Mouse (Mus musculus) ZHBTc4 (cell line): ENCODE results near the gene Prelid1.

Experiments used
- DNase-seq: peaks from one replicate; pipeline ENCODE4 v3.0.0-alpha.2; 2011; ENCODE audit warnings: low read depth, low spot score

The Prelid1 gene

DNA sequence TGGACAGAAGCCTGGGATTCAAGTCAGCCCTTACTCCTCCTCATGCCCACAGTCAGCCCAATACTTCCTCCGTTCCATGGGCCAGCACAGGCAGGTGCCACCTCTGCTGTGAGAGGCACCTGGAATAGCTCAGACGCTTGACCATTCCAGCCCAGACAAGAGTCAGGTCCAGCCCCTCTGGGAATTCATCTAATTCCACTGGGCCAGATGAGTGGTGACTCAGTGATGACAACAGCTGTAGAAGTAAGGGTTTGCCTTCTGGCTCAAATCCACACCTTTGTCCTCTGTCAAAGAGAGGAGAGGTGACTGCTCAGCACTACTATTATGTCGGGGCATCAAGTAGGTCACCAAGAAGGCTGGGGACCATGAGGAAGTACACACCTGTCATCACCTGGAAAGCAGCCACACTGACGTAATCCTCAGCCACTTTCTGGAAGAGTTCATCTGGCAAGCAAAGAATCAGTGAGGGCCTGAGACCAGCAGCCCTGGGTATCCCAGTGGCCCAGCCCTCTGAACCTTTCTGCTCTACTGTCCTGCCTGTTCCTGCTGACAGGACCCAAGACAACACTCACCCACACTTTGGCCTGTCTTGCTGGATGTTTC, at the start of gene Prelid1:
Prelid1 (plus strand) TSS at position 570 of the 603 bp plus-strand sequence.
- DNase-seq = no peak

DNA sequence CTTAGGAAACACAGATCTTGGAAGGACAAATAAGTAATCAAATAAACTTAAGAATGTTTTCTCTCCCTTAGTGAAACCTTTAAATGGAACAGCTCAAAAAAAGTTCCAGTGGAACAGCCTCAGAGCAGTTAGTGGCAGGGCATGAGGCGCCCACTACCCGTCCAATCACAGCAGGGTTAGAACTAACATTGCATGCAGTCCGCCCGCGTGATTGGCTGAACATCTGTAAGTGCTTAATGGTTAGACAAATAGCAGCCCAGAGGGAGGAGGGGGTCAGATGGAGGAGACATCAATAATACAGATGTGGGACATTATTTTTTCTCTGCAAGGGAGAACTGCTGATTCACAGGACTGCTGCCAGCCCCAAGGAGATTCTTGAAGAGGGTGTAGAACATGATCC, 43.1 kb upstream of the Prelid1 start:
- peak; percentile 64 for DNase-seq

DNA sequence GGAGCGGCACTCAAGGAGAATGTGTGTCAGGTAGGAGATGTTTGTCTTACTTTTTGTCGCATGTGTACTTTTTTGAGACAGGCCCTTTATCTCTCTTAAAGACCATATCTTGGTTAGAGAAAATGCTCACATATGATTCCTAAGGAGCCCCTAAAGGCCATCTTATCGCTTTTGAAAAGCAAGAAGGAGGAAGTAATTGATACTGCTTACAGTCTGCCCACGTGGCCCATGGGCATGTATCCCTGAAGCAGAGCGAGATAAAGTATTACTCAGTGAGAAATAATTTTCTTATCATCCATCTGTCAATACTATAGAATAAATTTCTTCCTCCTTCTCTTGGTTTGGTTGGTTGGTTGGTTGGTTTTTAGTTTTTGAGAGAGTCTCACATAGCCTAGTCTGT, 42.7 kb upstream of the Prelid1 start:
- no peak for DNase-seq

DNA sequence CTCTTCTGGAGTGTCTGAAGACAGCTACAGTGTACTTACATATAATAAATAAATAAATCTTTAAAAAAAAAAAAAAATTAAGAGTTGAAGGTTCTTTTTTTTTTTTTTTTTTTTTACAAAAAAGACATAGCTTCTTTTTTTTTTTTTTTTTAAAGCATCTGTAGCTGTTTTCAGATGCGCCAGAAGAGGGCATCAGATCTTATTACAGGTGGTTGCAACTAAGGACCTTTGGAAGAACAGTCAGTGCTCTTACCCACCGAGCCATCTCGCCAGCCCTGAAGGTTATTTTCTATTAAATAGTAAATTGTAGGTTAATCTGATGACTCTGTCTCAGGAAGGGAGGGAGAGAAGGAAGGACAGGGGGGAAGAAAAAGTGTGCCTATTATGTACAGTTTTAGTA, 31.4 kb upstream of the Prelid1 start:
- DNase-seq = peak; percentile 56

DNA sequence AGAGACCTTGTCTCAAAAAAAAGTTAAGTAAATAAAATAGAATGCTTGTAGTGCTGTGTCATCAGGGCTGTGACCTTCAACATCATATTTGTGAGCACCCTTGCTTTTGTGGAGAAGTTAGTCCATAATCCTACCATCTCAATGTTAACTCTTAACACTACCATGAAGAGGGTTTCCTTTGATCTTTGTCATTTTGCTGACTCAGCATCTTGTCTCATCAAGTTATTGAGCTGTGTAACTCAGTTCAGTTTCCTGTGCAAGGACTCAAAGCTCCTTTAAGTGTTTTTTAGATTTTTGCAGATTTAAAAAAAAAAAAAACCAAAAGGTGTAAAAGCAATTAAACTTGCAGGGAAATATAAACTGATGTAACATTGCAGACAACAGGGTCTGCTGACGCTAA, 23.5 kb upstream of the Prelid1 start:
- no peak for DNase-seq

DNA sequence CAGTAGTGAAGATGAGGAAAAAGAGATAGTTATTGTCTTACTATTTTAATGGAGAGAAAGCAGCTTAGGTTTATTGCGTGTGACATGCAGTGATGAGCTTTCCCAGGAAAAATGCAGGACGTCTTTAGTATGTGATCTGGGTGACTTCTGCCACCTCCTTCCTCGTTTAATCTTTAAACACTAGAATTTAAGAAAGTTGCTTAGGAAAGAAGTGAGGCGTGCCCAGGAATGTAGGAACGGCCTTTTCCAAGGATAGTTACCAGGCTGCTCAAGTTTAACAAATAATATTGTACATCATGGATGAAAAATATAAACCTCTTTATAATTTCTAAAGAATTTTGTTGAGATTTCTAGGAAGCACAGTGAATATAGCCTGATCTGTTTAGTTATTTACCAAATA, 19.4 kb upstream of the Prelid1 start:
- DNase-seq = no peak

DNA sequence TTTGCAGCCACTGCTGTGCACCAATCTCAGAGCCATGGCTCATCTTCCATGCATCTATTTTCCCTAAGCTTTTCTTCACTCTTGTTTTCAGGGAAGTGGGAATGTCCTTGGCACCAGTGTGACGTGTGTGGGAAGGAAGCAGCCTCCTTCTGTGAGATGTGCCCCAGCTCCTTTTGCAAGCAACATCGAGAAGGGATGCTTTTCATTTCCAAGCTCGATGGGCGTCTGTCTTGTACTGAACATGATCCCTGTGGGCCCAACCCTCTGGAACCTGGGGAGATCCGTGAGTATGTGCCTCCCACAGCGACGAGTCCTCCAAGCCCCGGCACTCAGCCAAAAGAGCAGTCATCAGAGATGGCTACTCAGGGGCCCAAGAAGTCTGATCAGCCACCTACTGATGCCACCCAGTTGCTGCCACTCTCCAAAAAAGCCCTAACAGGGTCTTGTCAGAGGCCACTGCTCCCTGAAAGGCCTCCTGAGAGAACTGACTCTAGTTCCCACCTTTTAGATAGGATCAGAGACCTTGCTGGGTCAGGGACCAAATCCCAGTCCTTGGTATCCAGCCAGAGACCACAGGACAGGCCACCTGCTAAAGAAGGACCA, 8.2 kb upstream of the Prelid1 start:
- DNase-seq = no peak

DNA sequence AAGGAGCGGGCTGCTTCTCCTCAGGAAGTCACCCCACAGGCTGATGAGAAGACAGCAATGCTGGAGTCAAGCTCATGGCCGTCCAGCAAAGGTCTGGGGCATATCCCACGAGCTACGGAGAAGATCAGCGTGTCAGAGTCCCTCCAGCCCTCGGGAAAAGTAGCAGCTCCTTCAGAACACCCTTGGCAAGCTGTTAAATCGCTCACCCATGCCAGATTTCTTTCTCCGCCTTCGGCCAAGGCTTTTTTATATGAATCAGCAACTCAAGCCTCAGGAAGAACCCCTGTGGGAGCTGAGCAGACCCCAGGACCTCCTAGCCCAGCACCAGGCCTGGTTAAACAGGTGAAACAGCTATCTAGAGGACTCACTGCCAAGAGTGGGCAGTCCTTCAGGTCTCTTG, 7.2 kb upstream of the Prelid1 start:
- DNase-seq = no peak

DNA sequence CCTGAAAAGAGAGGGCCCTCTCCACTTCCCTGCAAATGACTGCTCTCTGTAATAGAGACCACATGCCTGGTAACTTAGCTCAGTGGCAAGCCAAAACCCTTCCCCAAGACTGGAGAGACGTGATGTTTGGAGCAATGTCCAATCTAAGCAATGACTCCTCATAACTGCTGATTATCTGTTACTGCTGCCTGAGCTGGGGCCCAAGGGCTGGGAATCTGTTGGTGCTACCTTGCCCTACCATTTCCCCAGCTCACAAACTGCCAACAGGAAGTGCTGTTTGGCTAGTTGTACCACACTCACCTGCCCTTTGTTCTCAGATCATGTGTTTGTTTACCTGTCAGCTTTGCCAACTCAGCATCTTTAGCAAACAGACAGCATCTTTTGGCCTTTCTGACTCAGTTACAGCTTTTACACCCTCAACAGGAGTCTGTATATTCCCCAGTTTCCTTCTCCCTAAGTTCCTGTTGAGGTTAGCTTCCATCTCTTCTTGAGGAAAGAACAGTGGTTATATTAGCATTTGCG, 5.3 kb upstream of the Prelid1 start:
- no peak for DNase-seq

DNA sequence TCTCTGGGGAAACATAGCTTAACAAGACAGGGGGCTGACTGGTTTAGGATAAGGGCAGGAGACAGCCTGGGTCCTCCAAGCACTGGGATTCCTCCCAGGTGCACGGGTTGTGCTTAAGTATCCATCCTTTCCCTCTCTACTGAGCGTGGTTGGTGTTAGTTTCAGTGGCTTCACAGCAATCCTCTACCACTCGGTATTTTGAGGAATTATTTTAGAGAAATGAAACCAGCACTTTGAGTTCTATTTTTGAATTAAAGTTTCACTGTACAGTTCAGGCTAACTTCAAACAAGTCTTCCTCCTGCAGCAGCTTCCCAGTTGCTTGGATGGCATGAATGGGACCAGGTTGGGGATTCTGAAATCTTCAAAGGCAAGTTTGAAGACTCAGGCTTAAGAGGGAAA, 1.9 kb upstream of the Prelid1 start:
- DNase-seq = no peak

DNA sequence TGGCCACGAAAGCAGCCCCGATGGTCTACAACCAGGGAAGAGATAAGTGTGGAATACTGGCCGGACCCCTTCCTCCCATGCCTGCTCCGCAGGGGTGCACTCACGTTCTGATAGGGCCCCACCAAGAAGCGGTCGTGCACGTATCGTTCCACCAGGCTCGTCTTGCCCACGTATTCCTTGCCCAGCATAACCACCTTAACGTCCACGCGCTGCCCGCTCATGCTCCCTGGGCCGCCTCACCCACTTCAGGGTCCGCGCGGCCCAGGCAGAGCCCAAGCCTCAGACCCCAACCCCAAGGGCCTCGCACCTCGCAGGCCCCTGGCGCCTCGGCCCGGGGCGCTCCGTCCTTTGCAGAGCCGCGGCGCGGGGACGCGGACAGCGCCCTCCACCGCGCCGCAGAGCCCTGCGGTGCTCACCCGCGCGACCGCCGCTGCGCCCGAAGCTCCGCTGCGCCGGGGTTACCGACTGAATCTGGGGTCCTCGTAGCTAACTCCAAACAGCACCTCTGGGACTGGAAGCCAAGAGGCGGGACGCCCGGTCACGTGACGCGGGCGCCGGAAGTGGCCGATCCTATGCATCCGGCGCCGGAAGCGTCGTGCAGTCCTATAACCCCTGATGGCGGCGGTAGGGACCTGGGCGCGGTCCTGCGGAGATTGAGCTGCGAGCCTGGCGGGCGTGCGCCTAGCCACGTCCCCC, 1.3 kb downstream of the Prelid1 start, which contains the start of gene Rab24:
Rab24 (minus strand) TSS at position 513 of the 696 bp plus-strand sequence.
- DNase-seq = peak; percentile 96

DNA sequence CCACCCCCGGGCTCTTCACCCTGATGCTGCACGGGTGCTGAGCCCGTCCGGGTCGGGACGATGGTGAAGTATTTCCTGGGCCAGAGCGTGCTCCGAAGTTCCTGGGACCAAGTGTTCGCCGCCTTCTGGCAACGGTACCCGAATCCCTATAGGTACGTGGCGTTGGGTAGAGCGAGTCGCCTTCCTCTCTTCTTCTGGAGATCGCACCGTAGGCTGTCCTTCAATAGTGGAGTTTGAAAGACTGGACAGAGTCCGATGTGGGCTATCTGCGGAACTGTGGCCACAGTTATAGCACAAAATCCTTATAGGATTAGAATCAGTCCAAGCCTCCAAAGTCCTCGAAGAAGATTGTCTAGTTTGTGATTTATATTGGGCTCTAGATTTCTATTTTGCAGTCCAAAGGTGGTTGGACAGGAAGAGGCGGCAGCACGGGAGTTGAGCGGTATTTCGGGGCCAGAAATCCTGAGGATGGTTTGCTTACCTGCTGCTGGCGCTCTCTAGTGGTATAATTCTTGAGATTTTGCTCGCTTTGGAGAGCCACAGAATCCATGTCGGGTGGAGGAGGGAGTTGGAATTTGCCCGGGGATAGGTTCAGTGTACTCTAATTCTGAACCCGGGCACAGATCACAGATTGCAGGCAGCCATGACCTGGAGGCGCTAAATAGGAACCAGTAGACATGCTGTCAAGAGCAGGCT, 2.0 kb downstream of the Prelid1 start:
- DNase-seq = peak; percentile 78

DNA sequence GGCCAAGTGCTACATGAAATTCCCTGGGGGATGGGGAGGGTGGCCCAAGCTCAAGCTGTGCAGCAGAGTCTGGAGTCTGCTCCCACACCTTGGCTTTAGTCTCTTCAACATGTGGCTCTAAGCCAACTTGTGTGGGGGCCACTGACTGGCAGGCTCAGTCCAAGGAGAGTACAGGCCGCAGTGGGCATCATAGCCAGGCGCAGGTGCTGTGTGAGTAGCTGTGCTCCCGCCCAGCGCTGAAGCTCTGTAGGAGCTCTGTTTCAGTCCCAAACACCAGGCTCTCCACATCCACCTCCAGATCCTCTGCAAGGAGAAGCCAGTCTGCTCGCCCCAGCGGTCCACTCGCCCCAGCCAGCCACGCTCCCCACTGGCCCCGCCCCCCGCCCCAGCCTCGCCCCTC, 5.3 kb downstream of the Prelid1 start:
- DNase-seq = peak; percentile 72

DNA sequence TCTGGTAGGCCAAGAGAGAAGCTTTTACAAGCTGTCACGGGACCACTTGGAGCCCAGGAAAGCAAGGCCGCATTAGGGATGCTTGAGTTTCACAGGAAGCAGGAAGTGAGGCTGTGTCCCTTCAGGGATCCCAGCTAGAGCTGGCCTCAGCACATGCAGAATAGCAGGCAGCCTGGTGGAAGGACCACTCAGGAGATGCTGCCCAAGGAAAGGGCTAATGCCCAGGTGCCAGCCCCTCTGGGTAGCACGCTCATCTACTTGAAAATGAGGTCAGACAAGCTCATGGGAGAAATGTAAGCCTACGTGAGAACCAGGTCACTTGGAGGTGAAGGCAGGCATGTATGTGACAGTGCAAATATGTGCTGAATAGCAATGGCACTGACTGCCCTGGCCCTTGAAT, 6.9 kb downstream of the Prelid1 start:
- no peak for DNase-seq

DNA sequence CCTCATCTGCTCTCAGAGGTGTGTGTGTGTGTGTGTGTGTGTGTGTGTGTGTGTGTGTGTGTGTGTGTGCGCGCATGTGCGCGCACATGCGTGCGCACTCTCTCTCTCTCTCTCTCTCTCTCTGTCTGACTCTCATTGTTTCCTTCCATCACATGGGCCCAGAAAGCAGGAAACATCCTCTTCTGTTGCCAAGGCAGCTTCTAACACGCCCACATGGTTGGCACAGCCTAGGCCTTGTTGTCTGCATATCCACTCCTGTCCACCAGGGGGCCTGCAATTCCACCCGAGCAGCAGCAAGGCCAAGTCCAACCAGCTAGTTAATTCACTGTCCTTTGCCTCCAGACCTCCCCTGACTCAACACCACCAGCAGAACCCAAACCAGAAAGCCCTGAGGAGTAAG, 7.3 kb downstream of the Prelid1 start:
- DNase-seq = peak; percentile 93

DNA sequence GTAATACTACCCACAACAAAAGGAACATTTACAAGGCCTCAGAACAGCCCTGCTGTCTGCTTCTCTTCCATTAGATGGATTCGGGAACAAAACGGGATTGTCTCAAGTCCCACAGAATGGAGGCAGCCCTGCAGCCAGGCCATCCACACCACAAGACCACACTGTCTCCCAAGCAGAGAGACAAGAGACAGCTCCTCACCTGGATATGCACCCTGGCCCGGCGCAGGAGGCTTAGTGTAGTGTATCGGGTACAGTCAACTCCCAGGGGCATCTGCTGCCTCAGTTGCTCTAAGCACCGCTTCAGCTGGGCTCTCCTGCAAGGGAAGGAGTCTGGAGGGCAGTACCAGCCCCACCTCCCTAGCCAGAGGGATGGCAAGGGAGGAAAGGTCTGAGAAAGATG, 7.9 kb downstream of the Prelid1 start:
- DNase-seq = no peak

DNA sequence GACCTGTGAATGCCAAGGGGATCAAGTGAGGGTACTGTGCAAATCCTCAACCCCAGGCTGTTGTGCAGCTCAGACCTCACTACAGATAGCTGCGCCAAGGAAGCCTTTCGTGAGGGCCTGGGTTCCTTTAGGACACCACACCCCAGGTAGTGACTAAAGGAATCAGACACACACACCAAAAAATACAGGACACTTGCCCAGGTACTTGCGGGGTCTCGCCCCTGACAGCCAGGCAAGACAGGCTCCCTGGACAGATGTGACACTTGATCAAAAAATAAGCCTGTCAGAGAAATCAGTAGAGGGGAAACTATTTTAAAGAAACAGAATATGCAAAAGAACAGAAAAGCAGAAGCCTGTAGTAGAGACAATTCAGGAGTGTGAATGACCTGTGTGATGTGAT, 8.3 kb downstream of the Prelid1 start:
- DNase-seq = no peak

DNA sequence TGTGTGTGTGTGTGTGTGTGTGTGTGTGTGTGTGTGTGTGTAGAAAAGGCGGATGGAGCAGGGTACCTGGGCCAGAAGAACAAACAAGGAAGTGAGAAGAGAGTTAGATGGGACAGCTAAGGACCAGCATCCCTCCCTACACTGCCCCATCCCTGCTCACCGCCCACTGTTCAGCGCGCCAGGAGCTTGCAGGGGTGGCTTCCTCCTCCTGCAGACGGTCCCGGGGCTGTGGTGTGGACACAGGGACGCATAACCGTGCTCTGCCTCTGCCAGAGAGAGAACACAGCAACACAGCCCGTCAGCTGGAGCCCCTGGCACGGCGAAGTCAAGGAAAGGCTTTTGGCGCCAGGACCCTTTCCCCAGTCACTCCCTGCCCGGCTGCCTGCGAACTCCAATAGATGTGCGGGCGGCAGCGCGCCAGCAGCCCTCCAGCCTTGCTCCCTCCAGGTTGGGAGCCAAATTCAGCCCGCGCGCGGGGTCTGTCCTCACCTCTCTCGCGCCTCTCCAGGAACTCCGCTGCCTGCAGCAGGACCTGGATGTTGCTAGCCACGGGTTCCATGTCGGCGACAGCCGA, 8.9 kb downstream of the Prelid1 start:
- peak; percentile 71 for DNase-seq

DNA sequence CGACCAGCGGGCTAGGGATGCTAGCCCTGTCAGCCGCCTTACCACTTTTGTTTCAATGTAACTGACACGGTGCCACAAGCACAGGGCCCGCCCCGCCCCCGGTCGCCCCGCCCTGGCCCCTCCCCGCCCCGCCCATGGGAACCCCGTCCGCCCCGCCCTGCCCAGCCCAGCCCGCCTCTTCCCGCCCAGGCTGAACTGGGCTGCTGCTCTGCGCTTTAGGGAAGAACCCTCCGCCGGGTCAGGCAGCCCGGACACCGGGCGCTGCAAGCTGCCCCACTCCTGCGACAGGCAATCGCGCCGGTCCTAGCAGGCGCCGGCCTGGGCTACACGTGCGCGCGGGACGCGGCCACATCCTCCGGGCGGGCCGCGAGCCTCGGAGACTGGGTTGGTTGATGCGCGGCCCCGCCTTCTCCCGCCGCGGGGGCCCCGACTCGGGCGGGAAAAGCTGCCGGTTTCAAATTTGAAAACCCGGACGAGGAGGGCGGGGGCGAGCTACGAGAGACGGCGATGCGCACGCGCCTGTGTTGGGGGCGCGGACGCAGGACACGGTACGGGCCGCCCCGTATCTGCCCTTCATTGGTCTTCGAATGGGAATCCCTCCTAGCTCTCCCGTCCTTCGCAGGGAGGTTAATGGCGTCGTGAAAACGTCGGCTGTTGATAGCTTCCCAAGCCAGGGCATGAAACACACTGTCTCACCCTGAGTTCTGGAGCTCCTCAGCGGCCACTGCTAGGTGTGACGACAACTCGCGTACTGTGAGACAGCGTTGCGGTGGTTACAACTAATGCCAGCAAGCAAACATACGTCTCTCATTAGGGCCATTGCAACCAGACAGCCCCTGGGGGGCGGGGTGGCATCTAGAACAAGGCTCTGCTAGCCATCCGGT, 9.6 kb downstream of the Prelid1 start, which contains the start of gene Mxd3:
Mxd3 (minus strand) TSS at position 141 of the 884 bp plus-strand sequence.
- DNase-seq = peak; percentile 93

DNA sequence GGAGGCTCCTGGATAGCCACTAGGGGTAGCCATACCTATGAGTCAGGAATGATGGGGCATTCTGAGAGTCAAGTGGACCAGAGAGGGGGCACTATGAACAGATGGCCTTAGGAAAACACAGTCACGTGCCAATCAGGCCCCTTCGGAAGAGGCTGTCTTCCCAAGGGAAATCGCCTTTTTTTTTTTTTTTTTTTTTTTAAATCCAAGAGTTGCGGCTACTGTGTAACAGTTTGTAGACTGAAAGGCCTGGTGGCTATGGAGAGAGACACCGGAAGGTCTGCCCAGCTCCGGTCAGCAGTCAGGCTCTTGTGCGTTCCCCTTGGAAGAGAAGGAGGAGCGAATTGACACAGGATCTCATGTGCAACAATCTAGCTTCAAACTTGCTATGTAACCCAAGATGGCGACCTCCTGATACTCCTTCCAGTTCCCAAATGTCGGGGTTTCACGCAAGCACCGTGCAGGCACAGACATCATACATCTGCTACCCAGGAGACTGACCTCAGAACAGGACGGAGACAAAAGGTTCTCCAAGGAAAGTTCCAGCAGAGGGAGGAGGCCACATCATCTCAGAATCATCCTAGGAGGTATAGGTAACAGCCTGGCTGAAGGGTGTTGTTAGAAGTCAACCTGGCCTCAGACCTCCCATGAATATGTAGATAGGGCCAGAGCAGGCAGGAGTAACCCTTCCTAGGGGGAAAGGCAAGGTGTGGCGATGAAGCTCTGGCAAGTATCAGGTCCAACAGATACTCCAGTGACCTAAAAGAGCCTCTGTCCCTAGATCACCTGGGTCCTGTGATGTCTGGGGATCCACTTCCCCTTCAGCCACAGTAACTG, 10.5 kb downstream of the Prelid1 start:
- peak; percentile 68 for DNase-seq
